Mouse (Mus musculus) mouse trophoblast stem cell (cell line): Measurements from ENCODE around the gene Ift43.

Experiments used
- in situ Hi-C, 2 experiments: fragments of 300-500 bp; cut with MseI, MboI; formaldehyde crosslinking; loops; 2 replicates in 1 of 2; 3 replicates in 1 of 2; pipeline ENCODE4 v1.15.1; 2025

The Ift43 gene

DNA sequence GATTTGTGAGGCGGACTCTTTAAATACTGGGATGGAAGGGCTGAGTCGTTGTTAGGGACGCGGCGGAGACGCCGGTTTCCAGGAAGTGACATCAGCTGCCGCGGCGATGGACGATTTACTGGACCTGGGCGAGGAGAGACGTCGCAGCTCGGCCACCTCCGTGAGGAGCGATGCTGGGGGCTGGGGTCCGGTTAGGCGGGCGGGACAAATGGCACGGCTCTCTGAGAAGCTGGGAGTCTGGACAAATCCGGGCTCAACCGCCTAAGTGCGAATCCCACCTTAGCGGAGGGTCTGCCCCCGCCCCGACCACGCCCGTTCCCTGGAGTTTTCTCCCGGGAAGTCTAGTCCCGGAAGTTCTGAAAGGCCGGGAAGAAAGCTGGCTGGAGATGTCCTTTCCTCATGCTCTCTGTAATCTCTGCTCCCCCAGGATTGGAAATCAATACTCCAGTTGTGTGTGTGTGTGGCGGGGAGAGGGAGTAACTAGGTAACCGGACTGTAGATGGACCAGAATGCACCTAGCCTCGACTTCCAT is at the start of gene Ift43:
Gene Ift43, plus strand, starts transcription at position 61 of the 532 bp plus-strand sequence.
- in situ Hi-C loops = loop anchor here in 1 of 2 experiments (25.0 kb wide), 1 partner anchor 220 kb away; no protein-coding TSS in a partner anchor

DNA sequence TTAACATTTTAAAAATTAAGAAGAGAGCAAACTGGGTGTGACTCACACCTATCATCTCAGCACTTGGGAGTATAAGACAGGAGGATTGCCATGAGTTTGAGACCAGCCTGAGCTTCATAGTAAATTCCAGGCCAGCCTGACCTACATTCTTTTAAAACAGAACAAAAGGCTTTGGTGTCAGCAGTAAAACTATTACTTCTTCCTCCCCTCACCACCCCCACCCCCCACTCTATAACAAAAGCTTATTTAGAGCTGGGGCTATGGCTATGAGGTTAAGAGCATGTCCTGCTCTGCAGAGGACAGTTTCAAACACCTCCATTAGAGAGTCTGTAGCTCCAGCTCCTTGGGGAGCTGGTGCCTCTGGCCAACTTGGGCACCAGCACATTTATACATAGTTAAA is 46.8 kb upstream of the Ift43 start:
- in situ Hi-C loops = no loop called here

- in situ Hi-C loops = no loop called here
These were observed 45.8 kb upstream of the Ift43 start for GRCm38 (mm10) chr12:86036368-86037166.

- in situ Hi-C loops = no loop called here
These were observed 45.0 kb upstream of the Ift43 start for GRCm38 (mm10) chr12:86037235-86037921.

- in situ Hi-C loops = no loop called here
These were observed 43.3 kb upstream of the Ift43 start for GRCm38 (mm10) chr12:86039078-86039477.

DNA sequence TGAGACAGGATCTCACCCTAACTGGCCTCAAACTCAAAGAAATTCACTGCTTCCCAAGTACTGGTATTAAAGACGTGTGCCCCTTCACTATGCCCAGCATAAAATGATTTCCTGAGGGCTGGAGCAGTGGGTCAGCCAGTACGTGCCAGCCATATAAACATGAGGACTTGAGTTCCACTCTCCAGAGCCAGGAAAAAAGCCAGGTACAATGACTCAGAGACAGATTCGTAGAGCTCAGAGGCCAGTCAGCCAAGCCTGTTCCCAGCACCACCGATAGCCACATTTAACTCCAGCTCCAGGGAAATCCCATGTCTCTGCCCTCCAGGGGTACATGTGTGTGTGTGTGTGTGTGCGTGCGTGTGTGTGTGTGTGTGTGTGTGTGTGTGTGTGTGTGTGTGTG is 42.6 kb upstream of the Ift43 start:
- in situ Hi-C loops = no loop called here

DNA sequence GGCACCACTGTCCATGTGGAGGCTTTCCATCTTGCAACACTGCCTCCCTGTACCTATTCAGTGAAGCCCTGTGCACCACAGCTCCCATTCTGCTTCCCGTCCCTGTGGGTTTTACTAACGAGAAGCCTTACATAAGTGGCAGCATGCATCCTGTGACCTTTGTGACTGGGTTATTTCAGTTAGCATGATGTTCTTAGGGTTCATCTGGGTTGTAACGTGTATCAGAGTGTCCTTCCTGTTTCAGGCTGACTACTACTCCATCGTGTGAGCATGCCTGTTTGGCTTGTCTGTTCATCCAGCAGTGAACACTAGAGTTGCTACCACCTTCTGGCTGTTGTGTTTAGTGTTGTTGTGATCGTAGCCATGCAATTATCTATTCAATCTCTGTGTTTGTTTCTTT is 36.2 kb upstream of the Ift43 start:
- in situ Hi-C loops = no loop called here

DNA sequence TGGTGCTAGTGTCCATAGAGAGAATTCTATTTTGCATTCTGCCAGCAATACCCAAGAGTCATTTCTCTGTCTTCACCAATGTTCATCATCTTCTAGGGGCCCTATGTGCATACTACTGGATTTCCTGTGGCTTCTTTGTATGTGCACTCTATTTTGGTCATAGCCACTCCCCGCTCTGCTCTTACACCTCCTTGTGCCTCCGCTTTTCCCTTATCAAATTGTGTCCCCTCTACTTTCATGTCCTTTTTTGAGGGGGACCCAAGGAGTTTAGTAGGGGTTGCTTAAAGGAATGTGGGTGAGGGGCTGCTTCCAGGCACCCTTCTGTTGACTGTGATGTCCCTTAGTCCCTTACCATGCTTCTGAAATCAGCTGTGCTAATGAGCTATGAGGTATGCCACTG is 35.6 kb upstream of the Ift43 start:
- in situ Hi-C loops = no loop called here

DNA sequence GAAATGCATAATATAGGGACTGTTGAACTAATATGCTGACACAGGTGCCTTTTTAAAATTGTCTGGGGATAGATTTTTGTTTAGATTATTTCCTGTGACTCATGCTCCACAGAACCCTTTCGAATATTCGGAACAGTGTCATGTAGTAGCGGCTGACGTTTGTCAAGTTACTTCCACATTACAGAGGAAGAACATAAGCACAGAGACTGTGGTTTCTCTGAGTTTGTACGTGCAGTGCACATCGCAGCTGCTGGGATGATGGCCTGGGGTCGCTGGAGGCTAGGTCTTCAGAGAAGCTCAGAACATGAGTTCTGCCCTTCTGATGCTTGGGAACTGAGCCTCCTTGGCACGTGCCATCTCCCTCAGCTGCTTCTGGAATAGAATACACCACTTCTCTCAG is 35.0 kb upstream of the Ift43 start:
- in situ Hi-C loops = no loop called here

- in situ Hi-C loops = no loop called here
These were observed 32.5 kb upstream of the Ift43 start for GRCm38 (mm10) chr12:86049813-86050212.

DNA sequence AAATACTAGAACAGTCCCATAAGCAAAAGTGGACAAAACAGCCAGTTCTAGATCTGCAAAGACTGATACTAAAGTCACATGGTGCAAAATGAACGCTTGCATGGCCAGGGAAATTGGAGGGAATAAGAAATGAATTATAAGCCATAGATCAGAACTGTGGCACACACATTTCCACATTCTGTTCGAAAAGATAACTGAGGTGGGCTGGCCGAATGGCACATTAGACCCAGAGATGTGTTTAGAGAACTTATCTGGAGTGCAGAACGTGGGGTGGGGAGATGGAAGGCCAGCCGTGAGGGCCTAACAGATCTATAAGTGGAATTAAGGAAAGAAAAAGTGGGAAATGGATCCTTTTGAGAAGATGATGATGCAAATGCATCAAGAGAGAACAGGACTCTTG is 30.9 kb upstream of the Ift43 start:
- in situ Hi-C loops = no loop called here

DNA sequence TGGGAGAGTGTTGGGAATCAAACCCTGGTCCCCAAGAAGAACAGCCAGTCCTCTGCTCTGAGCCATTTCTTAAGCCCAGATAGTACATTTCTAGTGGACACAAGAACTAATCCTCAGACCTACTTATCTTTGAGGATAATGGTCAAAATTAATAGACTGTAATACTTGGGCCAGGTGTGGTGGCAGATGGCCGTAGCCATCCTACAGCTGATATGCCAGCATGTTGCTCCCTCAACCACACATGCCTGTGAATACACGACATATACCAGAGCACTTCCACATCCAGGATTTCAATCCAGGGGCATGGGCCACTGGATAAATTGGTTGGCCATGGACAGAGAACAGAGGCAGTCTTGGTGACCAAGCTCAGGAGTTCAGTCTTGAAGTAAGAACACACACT is 27.0 kb upstream of the Ift43 start:
- in situ Hi-C loops = no loop called here

DNA sequence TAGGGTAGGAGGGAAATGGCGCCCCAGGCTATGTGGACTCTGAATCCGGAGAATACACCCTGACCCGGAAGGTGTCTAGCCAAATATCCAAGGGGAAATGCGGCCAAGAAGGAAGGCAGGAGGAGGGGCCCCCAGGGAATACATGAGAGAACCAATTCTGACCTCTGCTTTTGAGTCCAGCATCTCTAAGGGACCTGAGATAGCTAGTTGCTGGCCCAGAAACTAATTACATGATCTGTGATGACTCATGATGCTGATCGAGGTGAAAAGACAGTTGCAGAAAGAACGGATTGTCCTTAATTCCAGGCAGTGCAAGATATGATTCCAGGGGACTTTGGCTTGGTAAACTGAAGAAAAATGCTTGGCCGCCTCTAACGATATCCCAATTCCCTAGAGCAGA is 25.4 kb upstream of the Ift43 start:
- in situ Hi-C loops = no loop called here

GRCm38 (mm10) chr12:86057516-86057915 is 24.8 kb upstream of the Ift43 start:
- in situ Hi-C loops = no loop called here

GRCm38 (mm10) chr12:86059341-86059740 is 23.0 kb upstream of the Ift43 start:
- in situ Hi-C loops = no loop called here

DNA sequence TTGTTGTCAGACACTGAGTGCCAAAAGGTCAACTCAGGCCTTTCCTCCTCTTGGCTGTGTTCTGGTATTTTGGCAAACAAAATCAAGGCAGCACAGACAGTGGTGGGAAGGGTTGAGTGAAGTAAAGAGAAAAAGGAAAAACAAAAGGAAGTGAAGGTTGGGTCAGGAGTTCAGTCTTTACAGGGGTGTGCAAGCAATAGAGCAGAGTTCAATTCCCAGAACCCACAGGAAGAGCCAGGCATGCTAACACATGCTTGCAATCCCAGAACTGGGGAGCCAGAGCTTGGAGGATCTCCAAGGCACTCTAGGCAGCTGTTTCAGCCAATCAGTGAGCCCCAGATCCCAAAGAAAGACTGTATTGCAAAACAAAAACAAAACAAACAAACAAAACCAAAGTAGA is 17.5 kb upstream of the Ift43 start:
- in situ Hi-C loops = no loop called here

- in situ Hi-C loops = loop anchor here (10.0 kb wide), 2 partner anchors 117 to 207 kb away; no protein-coding TSS in a partner anchor
These were observed 10.9 kb upstream of the Ift43 start for GRCm38 (mm10) chr12:86071432-86071831.

DNA sequence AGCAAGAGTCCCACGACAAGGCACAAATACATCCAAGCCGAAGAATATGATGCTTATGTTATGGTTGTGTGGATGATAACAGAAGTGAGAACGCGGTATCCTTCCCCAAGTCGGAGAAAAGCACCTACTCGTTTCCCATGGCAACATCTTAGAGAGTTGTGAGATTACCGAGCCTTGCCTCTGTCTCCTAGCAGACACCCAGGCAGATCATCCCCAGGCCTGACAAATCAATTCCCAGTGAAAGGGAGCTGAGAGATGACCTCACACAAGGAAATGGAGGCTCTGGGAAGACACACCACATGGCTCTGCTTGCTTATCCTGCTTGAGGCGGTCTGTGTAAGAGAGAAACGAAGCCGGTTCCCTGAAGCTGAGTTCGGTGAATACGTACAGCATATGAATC is 7.7 kb upstream of the Ift43 start:
- in situ Hi-C loops = loop anchor here (5.0 to 25.0 kb wide), 4 partner anchors 117 to 212 kb away; no protein-coding TSS in a partner anchor

GRCm38 (mm10) chr12:86075358-86075757 is 7.0 kb upstream of the Ift43 start:
- in situ Hi-C loops = loop anchor here (5.0 to 25.0 kb wide), 4 partner anchors 118 to 213 kb away; no protein-coding TSS in a partner anchor

- in situ Hi-C loops = loop anchor here (5.0 to 25.0 kb wide), 4 partner anchors 119 to 214 kb away; no protein-coding TSS in a partner anchor
These were observed 5.9 kb upstream of the Ift43 start for GRCm38 (mm10) chr12:86076321-86076901.

DNA sequence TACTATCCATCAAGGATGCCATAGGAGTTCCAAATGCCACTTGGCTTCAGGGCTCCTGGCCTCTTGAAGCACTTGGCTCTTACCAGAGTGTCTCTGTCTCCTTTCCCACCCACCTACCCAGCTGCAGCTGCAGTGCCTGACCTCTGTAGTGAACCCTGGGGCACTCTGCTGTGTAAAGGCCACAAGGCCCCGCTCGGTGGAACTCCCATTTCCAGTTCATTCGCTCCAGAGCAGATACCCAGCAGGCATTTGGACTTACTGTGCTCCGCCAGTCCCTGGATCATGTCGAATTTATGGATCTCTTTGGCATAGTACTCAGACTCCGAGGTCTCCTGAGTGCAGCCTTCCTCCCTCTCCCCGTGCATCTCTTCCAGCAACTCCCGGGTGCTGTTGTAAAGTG is 5.0 kb upstream of the Ift43 start:
- in situ Hi-C loops = loop anchor here (5.0 to 25.0 kb wide), 4 partner anchors 120 to 215 kb away; no protein-coding TSS in a partner anchor

GRCm38 (mm10) chr12:86077736-86078135 is 4.6 kb upstream of the Ift43 start:
- in situ Hi-C loops = loop anchor here (5.0 to 25.0 kb wide), 4 partner anchors 120 to 215 kb away; no protein-coding TSS in a partner anchor
